Mouse (Mus musculus) heart, adult 11 months (tissue): Measurements from ENCODE around the gene Sub1.

Source experiments
- DNase-seq: peaks from one replicate; pipeline ENCODE4 v3.0.0; 2022

Sub1 gene

DNA sequence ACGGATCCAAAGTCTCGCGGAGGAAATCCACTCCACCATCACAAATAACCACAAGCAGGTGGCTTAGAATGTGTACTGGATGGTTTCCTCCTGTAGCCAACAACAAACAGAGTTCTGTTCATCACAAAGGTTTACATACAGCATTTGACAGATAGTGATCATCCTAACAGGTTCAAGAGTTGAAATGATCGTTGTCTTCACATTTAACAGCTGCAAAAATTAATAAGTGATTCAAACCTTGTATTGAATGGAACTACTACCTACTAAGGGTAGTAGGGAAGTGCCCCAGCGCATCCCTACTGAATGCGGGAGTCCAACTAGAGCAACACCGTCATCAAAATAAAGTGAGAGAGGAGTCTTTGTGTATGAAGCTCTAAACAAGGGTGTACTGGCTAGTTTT lies at the start of gene Sub1:
TSS of gene Sub1 (minus strand) at position 101 of the 400 bp plus-strand sequence.
- DNase-seq = no peak

DNA sequence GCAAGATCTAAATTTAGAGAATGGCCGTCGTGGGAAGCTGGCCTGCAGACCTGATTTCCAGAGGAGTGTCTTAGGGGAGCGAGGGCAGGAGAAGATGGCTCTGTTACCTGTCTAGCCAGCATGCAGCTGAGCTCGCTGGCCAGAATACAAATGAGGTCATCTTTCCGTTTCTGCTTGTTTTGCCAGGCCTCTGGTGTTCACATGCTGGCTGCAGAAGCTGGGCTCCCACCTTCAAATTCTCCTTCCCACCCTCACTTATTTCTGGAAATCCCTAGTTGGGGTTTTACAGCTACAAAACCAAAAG lies 43.6 kb upstream of the Sub1 start:
- DNase-seq = peak; percentile 85

DNA sequence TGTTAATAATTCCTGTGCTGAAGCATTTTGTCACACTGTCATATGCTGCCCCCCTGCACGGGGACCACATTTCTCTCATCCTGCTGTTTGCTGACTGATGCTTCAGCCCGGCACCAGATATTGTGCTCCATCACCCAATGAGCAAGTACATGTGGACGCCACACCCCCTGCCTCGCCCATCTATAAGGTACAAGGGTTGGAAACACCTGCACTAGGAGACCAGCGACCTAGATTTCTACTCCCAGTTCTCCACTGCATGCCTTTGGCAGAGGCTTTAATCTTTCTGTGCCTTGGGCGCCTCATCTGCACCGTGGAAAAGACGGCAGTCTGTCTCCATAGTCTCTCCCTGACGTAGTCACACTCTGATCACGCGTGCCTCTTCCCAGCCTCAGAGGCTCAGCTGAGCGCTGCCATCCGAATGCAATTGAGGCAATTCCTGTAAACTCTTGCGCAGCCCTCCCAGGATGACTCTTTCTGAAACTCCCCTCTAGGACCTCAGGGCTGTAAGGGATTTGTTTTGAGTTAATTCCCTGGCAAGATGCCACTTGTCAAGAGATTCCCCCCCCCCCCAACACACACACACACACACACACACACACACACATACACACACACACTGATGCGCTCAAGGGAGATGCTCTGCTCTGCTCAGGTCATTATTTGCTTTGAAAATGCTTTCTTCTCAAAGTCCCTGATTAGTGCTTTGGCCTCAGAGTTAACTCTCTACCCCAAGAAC lies 43.1 kb upstream of the Sub1 start:
- DNase-seq = peak; percentile 66

DNA sequence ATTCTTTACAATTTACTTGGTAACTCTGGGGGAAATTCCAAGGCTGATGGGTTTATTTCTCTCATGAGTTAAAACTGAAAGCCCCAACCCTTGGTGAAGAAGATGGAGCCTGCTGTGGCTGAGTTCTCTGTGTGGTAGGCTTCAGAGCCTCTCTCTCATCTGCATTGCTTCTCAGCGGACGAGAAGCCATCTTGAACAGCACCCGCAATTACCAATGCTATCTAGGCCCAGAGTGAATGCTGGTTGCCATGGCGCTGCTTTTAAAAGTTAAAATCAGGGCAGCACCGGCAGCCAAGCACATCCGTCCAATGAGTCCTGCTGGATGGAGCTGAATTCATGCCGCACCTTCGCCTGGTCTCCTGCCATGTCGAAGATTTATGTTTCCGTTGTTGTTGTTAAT lies 42.5 kb upstream of the Sub1 start:
- peak; percentile 44 for DNase-seq

DNA sequence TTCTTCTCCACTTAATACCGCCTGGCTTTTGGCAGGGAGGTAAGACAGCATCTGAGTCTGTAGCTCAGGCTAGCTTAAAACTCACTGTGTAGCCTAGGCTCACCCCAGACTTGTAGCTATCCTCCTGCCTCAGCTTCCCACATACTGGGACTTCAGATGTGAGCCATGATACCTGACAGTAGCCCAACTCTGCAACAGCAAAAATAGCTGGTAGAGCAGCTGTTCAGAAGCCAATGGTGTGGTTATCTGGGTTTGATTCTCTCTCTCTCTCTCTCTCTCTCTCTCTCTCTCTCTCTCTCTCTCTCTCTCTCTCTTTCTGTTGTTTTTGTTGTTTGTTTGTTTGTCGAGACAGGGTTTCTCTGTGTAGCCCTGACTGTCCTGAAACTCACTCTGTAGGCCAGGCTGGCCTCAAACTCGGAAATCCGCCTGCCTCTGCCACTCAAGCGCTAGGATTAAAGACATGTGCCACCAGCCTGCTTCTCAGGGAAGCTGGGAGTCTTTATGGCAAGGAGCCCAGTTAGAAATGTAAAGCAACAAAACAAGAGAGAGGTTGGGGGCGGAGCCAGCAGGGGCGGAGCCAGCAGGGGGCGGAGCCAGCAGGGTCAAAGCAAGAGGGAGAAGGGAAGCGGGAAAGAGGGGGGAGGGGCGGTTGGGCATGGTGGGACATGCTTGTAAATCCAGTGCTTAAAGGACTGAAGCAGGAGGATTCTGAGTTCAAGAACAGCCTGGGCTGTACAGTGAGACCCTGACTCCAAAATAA lies 41.3 kb upstream of the Sub1 start:
- peak; percentile 68 for DNase-seq

DNA sequence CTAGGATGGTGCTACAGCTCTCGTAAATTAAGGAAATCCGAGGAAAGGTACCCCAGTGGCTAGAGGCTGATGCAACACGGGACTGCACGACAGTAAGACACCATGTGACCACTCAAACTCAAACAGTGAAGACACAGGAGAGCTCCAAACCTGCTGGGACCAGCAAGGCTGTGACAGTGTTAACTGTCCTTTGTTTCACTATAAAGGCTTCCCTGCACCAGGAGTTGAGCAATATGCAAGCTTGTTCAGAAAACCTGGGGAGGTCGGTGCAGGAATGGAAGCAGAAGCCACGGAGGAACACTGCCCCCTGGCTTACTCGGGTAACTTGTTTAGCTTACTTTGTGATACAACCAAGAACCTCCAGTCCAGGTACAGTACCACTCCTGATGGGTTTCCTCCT lies 40.4 kb upstream of the Sub1 start:
- DNase-seq = peak; percentile 55

DNA sequence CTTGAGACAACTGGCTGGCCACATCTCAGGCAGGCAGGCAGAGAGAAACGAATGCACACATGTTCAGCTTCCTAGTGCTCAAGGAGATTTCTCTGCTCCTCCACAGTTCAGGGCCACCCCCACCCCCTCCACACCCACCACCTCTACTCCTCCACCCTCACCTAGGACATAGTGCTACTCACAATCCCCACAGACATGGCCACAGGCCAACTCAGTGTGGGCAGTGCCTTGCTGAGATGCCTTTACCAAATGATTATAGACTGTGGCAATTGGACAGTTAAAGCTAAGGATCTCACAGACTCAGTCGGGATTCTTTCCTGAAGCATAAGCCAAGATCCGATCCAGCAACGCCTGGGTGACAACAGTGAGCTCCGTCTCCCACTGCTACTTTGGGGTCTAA lies 39.9 kb upstream of the Sub1 start:
- peak; percentile 71 for DNase-seq

DNA sequence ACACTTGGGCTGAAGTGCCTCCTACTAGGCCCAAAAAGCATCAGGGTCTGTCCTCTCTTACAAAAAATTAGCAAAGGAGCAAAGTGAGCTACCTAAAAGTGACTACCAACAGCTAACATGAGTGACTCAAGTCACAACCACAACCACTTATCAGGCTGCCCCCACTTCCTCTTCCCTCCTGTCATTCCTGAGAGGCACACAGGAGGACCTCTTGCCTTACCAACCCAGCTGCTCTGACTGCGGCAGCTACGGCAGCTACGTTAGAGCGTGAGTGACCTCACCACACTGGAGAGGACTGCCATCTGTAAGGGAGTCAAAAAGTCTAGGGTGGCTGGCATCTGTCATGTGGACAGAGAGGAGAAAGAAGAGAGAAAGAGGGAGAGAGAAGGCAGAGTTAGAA lies 37.5 kb upstream of the Sub1 start:
- peak; percentile 21 for DNase-seq

DNA sequence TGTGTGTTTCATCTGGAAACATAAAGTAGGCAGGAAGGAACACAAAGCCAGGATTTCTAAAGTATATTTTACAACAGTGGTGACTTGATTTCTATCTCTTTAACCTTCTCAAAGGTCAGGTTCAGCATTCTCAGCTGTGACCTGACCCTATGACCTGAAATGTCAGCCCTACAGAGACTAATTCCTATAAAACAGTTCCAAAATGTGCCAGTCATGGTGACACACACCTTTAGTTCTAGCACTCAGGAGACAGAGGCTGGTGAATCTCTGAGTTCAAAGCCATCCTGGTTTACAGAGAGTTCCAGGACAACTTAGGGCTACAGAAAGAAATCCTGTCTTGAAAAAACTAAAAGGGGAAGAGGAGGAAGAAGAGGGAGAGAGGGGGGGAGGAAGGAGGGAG lies 36.4 kb upstream of the Sub1 start:
- DNase-seq = no peak

DNA sequence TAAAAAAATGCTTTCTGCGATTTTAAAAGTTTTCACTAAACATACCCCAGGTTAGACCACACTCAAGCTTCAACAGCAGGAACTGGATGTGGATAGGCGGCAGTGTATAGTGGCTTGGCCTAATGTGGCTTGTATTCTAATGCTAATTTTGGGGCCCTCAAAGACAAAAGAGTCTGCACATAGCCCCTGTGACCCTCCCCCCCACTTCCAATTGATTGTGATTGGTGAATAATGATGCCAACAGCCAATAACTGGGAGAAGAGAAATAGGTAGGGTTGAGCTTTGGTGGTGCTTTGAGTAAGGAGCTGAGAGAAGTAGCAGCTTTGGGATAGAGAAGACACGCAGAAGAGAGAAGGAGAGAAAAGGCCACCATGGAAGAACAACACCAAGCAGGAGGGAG lies 35.7 kb upstream of the Sub1 start:
- DNase-seq = no peak

DNA sequence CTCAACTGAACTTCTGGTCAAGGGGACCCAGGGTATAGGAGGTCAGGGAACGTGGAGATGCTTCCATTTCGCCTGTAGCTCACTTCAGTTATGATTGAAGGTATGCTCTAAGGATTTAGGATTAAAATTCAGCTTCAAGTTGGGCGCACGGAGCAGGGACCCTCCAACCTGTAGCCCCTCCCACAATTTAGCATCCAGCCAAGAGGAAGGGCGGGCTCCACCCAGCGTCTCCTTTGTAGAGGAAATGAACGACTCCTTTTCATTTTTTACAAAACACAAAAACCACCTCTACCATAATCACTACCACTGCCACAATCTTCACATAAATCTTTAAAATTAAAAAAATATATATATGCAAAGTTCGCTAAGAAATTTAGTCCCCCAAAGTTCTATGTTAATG lies 35.1 kb upstream of the Sub1 start:
- peak; percentile 70 for DNase-seq

DNA sequence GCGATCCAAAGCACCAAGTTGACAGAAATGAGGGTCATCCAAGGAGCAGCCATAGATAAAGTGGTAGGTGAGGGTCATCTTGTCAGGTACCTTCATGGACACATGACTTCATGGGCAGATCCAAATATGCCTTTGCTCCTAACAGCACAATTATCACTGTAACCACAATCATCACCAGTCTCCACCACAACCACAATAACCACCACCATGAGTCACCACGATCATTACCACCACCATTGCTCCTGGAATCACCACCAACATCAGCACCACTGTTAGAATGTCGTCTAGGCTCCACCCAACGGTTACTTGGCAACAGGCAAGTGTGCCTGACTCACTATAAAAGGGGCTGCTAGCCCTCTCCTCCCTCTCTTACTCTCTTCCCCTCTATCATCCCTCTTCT lies 33.4 kb upstream of the Sub1 start:
- DNase-seq = peak; percentile 34

DNA sequence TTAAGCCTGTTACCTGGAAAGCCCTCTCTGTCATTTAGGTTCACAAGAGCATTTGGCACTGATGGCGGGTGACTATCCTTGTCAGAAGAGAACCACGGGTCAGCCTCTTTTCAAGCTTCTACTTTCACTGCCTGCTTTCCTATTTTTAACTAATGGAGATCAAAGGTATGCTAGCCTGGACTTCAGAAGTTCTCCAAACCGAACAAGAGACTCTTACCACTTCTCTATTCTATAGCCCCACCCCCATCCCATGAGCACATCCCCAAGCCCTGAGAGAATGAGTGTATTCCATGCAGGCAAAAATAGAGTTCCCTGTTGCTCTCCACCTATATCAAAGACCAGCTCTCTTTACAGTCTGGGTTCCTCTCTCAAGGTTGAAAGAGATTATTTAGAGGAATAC lies 31.0 kb upstream of the Sub1 start:
- peak; percentile 87 for DNase-seq

DNA sequence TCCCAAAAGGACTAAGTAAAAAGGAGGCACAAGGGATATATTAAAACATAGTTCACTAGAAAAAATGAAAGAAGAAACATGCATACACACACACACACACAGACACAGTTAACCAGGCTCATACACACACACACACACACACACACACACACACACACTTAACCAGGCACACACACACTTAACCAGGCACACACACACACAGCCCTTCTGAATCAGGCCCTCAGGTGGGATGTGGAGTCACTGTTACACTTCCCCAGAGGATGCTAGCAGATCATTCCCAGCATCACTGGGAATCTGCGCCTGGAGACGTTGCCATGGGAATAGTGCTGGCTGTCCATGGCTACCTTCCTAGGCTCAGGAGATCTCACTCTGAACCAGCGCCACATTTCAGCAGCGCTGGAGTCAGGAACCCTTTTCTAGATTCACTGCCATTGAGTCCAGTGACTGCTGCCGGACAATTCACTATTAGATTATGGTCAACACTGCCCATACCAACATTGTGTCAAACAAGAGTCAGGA lies 30.2 kb upstream of the Sub1 start:
- peak; percentile 56 for DNase-seq

DNA sequence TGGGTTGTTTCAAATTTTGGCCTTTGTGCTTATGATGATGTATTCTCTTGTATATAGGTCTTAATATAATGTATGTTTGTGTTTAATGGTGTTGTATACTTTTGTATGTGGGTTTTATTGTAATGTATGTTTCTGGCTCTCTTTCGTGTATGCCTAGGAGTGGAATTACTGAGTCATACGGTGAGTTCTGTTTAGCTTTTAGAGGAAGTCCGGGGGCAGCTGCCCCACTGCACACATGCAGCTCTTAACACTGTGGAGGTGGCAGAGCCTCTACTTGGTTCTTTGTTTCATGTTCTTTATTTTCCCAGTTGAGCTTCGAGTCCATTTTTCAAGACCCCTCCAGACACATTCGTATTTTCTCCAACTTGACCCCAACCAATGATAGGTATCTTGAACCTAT lies 29.2 kb upstream of the Sub1 start:
- peak; percentile 23 for DNase-seq

DNA sequence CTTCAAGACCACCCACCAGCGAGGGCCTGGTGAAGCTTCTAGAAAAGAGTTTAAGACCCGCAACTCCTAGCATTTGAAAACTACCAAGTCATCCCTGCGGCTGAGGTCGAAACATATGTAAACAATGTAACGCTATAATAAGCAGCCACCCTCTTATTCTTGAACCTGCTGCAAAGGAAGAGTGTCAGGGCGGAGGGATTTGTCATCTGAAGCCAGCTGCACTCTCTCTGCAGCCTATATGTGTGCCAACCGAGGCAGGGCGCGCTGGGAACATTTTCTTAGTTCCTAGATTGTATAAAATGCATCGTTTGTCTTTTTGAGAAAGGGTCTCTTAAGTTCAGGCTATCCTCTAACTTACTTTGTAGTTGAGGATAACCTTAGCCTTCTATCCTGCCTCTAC lies 28.6 kb upstream of the Sub1 start:
- DNase-seq = no peak

DNA sequence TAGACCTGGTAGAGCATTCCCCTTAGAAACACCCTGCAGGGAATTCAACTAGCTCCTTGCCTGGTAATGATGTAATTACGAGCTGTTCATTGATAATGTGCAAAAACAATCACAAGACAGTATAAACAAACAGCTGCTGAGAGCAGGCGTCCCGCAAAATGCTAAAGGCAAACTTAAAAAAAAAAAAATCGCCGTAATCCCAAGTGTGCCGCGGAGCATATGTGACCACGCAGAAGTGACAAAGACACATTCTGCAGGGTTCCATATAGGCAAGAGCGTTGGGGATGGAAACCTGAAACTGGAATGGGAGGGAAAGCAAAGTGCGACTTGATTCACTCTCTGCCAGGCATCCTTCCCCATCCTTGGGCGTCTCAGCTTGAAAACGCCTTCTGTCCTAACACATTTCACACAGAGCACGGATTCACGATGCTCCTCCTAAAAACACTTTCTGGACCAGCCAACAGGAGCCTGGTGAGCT lies 28.0 kb upstream of the Sub1 start:
- no peak for DNase-seq

DNA sequence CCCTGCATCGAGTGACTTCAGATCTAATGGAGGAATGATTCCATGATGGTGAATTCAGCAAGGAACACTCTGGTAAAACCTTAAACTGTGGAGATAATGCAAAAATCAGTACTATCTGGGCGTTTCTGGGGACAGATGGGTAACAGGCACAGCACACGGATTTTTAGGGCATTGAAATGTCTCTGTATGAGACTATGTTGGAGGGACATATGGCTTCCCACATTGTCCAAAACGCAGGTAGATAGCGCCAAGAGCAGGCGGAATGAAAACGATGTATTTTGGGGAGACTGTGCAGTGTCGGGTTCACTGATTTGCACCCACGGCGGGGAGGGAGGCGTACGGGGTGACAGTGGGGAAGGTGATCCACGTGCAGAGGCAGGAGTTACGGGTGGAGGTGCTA lies 22.7 kb upstream of the Sub1 start:
- DNase-seq = peak; percentile 33

DNA sequence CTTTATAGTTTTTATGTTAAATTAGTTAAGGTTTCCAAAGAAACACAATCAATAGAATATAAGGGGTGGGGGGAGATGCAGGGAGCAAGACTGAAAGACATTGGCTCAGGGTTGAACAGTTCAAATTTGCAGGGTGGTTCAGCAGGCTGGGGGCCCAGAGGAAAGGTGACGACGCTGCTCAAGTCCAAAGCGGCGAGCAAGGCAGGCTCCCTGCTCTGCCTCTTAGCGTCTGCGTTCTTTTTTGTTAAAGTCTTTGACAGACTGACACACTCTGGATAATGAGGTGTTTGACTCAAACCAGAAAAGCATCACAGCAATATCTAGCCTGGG lies 21.6 kb upstream of the Sub1 start:
- DNase-seq = peak; percentile 50

DNA sequence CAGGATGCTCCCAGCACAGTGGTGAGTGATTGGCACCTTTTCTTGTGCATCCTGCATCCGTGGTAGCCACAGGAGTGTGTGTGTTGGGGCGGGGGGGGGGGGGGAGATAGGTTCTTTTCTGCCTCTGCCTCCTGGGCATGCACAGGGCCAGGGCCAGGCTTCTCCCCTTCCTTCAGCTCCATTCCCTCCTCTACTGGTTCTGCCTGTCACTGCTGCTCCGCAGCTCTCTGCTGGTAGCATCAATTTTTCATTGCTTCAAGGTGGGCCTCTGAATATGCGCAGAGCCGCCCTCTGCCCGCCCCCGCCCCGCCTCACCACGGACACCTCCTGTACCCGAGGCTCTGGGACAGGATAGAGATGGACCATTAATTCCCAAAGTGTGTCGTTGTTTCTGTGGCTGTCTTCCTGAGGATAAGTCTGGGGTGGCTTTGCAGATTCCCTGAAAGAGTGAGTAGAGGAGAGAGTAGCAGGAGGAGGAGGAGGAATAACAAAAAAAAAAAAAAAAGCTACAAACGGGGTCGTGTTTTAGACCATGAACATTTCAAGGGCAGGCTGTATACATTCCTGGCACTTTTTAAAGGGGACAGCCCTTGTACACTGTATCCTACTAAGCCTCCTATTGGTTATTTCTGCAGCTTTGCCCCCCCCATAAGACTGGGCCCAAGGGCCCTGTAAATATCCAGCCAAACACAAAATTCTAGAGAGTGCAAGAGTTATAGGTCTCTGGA lies 21.1 kb upstream of the Sub1 start:
- peak; percentile 49 for DNase-seq

DNA sequence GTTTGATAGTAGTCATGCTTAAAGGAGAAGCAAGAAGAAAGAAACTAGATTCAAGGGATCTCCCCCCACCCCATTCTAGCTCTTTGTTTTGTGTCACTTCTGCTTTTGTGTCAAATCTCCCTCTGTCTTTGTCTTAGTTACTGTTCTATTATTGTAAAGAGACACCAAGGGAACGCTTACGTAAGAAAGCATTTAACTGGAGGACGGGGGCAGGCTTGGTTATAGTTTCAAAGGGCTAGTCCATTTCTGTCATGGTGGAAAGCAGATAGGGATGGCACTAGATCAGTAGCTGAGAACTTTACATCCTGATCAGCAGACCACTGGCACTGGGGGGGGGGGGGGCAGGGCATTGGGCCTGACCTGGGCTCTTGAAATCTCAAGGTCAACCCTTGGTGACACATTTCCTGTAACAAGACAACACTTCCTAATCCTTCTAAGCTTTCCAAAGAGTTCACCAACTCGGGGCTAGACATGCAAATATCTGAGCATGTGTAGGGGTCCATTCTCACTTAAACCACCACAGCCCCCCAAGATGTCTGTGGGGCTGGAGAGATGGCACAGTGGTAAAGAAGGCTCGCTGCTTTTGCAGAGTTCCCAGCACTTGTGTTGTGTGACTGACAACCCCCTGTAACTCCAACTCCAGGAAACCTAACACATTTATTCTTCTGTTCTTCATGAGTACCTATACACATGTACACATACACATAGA lies 17.6 kb upstream of the Sub1 start:
- DNase-seq = peak; percentile 68

DNA sequence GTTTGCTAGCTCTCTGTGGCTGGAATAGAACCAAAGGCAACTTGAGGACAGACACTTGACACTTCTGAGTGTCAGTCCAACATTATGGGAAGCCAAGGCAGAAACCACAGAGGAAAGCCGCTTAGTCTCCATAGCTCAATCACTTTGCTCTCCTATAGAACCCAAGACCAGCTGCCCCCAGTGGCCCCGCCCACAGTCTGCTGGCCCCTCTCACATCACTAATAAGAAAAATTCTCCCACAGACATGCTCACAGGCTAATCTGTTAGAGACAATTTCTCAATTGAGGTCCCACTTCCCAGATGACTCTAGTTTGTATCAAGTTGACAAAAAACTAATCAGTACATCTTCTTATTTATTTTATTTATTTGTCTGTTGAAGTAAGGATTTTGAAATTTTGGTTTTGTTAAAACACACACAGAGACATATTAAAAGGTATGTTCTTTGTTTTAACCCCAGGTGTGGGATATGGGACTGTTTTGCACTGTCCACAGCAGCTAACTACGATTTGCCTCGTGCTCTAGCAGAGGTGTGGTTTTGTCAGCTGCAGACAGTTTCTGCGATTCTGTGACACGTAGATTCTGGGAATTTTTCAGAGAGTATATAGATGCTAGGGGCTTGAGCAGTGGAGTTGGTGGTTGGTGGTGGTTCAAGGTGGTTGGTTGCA lies 16.9 kb upstream of the Sub1 start:
- peak; percentile 77 for DNase-seq

DNA sequence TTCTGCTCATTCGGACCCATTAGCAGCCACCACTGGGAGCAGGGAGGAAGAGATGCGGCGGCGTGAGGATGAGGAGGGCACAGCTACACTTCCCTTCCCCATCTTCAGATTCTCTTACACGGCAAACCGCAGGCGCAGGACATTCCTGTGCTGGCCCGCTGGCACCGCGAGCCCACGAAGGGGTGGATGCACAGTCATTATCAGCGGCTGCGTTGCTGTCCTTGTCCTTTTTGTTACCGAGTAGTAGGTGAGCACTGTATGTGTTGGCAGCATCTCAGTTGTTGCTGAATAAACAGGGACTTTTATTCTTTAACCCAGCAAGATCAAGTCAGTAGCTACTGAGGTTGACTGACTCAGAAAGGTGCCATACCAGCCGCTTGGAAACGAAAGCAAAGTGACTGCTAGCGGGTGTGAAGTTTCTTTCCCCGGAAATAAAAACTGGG lies 13.8 kb upstream of the Sub1 start:
- peak; percentile 79 for DNase-seq
